Mouse (Mus musculus): ENCODE data around the gene Aaas. TPM values are rescaled to one million over a fixed set of nuclear protein-coding genes. Genes with fewer than 3 reads are reported as not detected.

Aaas gene
- 19.4 and 25.4 TPM in 2 replicates for total RNA-seq (2014; rRNA removed)
- 31.4 and 36.4 TPM in 2 replicates for polyA plus RNA-seq (2015; fragmentation: Nextera tagmentation; extraction: Ambion mirVana)

GRCm38 (mm10) chr15:102350138-102350941 lies at the start of gene Aaas:
Aaas (minus strand) TSS chr15:102350771.
- TF ChIP-seq CTCF (IDR thresholded peaks at IDR 0.05; ENCODE audit: low read depth), result peak; percentile 92

GRCm38 (mm10) chr15:102399229-102400221 lies 49.0 kb upstream of the Aaas start:
- H3K9ac ChIP-seq (replicated peaks; ENCODE audit: low read length), result peak overlapping the region; percentile 50
- H3K27ac ChIP-seq, result peak overlapping the region; percentile 65
- TF ChIP-seq CTCF (IDR thresholded peaks at IDR 0.05; ENCODE audit: low read depth), result no peak
- DNase-seq (ENCODE audit: low spot score) (peak; percentile 67), ATAC-seq (peak; percentile 73)
- H3K4me2 ChIP-seq (ENCODE audit: low read depth, low read length), result peak overlapping the region; percentile 70
- H3K4me3 ChIP-seq (ENCODE audit: low read length), result peak overlapping the region; percentile 40
- no peaks in the 10 kb centered on the region for H3K36me3 ChIP-seq (ENCODE audit: insufficient read depth, low read length)
- 6% methylated on average over 34 of the region's 34 CpGs for WGBS
- no peaks in the 10 kb centered on the region for H3K4me1 ChIP-seq (ENCODE audit: insufficient read depth, low read length)
- no peaks in the 10 kb centered on the region for H3K27me3 ChIP-seq (ENCODE audit: insufficient read depth, low read length)
- H3K9me3 ChIP-seq (ENCODE audit: low read length), result no peaks in the 10 kb centered on the region

More at GRCm38 (mm10) chr15:102350138-102350941, at the start of gene Aaas:
- Histone ChIP-seq H3K27ac (peak within 1 kb of the TSS; percentile 66; the same call in 1 of the 2 replicates), H3K27me3 (ENCODE audit: insufficient read depth, low read length) (no peaks in the 10 kb centered on the region), H3K36me3 (ENCODE audit: insufficient read depth, low read length) (0 out of 2 replicates have a peak, but pooled peaks cover 4% of the 10 kb centered on the region), H3K4me3 (ENCODE audit: low read length) (peak within 1 kb of the TSS; percentile 54), H3K4me2 (ENCODE audit: low read depth, low read length) (peak within 1 kb of the TSS; percentile 83), H3K9ac (replicated peaks; ENCODE audit: low read length) (peak within 1 kb of the TSS; percentile 58), H3K4me1 (ENCODE audit: insufficient read depth, low read length) (peaks cover 5% of the 10 kb centered on the region), H3K9me3 (ENCODE audit: low read length) (no peaks in the 10 kb centered on the region)
- 1% methylated on average over 56 of the region's 56 CpGs for WGBS
- peak; percentile 91 for ATAC-seq
- DNase-seq (ENCODE audit: low spot score), result peak; percentile 98

GRCm38 (mm10) chr15:102398629-102399028 lies 48.1 kb upstream of the Aaas start:
- Histone ChIP-seq H3K9ac (replicated peaks; ENCODE audit: low read length) (no peak overlapping the region), H3K36me3 (ENCODE audit: insufficient read depth, low read length) (no peaks in the 10 kb centered on the region), H3K27ac (no peak overlapping the region), H3K4me3 (ENCODE audit: low read length) (no peak overlapping the region), H3K4me1 (ENCODE audit: insufficient read depth, low read length) (no peaks in the 10 kb centered on the region), H3K4me2 (ENCODE audit: low read depth, low read length) (no peak overlapping the region), H3K9me3 (ENCODE audit: low read length) (no peaks in the 10 kb centered on the region), H3K27me3 (ENCODE audit: insufficient read depth, low read length) (no peaks in the 10 kb centered on the region)
- TF ChIP-seq CTCF (IDR thresholded peaks at IDR 0.05; ENCODE audit: low read depth), result no peak
- DNase-seq (ENCODE audit: low spot score) (no peak), ATAC-seq (no peak)
- 38% methylated on average over 5 of the region's 5 CpGs for WGBS

GRCm38 (mm10) chr15:102395061-102395460 lies 44.5 kb upstream of the Aaas start:
- DNase-seq (ENCODE audit: low spot score) (no peak), ATAC-seq (no peak)
- Histone ChIP-seq H3K36me3 (ENCODE audit: insufficient read depth, low read length) (no peaks in the 10 kb centered on the region), H3K27ac (no peak overlapping the region), H3K9ac (replicated peaks; ENCODE audit: low read length) (no peak overlapping the region), H3K4me1 (ENCODE audit: insufficient read depth, low read length) (no peaks in the 10 kb centered on the region), H3K9me3 (ENCODE audit: low read length) (no peaks in the 10 kb centered on the region), H3K4me2 (ENCODE audit: low read depth, low read length) (no peak overlapping the region), H3K4me3 (ENCODE audit: low read length) (no peak overlapping the region), H3K27me3 (ENCODE audit: insufficient read depth, low read length) (no peaks in the 10 kb centered on the region)
- no peak for TF ChIP-seq CTCF (IDR thresholded peaks at IDR 0.05; ENCODE audit: low read depth)
- WGBS, result 28% methylated on average over 3 of the region's 3 CpGs

GRCm38 (mm10) chr15:102393584-102394014 lies 43.0 kb upstream of the Aaas start:
- no peaks in the 10 kb centered on the region for H3K36me3 ChIP-seq (ENCODE audit: insufficient read depth, low read length)
- H3K9ac ChIP-seq (replicated peaks; ENCODE audit: low read length), result no peak overlapping the region
- no peaks in the 10 kb centered on the region for H3K27me3 ChIP-seq (ENCODE audit: insufficient read depth, low read length)
- ATAC-seq, result no peak
- TF ChIP-seq CTCF (IDR thresholded peaks at IDR 0.05; ENCODE audit: low read depth), result no peak
- no peak overlapping the region for H3K4me2 ChIP-seq (ENCODE audit: low read depth, low read length)
- no peak overlapping the region for H3K27ac ChIP-seq
- H3K9me3 ChIP-seq (ENCODE audit: low read length), result no peaks in the 10 kb centered on the region
- H3K4me1 ChIP-seq (ENCODE audit: insufficient read depth, low read length), result no peaks in the 10 kb centered on the region
- H3K4me3 ChIP-seq (ENCODE audit: low read length), result no peak overlapping the region
- DNase-seq (ENCODE audit: low spot score), result no peak

- H3K4me2 ChIP-seq (ENCODE audit: low read depth, low read length), result no peak overlapping the region
- H3K27ac ChIP-seq, result no peak overlapping the region
- H3K4me3 ChIP-seq (ENCODE audit: low read length), result no peak overlapping the region
- DNase-seq (ENCODE audit: low spot score), result no peak
- H3K4me1 ChIP-seq (ENCODE audit: insufficient read depth, low read length), result no peaks in the 10 kb centered on the region
- WGBS, result 29% methylated on average over 2 of the region's 2 CpGs
- no peak for ATAC-seq
- no peak for TF ChIP-seq CTCF (IDR thresholded peaks at IDR 0.05; ENCODE audit: low read depth)
- H3K27me3 ChIP-seq (ENCODE audit: insufficient read depth, low read length), result no peaks in the 10 kb centered on the region
- no peaks in the 10 kb centered on the region for H3K9me3 ChIP-seq (ENCODE audit: low read length)
- no peak overlapping the region for H3K9ac ChIP-seq (replicated peaks; ENCODE audit: low read length)
- no peaks in the 10 kb centered on the region for H3K36me3 ChIP-seq (ENCODE audit: insufficient read depth, low read length)
Observed at GRCm38 (mm10) chr15:102392520-102392919, 41.9 kb upstream of the Aaas start.
